Mouse (Mus musculus) erythroblast, adult 5-6 weeks (primary cell): ENCODE measurements around the gene Mark2. TPM values are rescaled to one million over a fixed set of nuclear protein-coding genes. Genes with fewer than 3 reads are reported as not detected.

Experiments
- ATAC-seq: replicated peaks from 2 replicates; pipeline ENCODE4 v1.8.0; 2016; ENCODE audit warnings: moderate number of reproducible peaks, mild to moderate bottlenecking, moderate TSS enrichment, inconsistent platforms; ENCODE audit not compliant: poor library complexity, low FRiP score, severe bottlenecking
- total RNA-seq, 2 experiments: library from RNA; stranded (forward) in 1 of 2; stranded (reverse) in 1 of 2; fragments of 150-400 nt in 1 of 2; fragments of 200-764, 138-1000 nt in 1 of 2; gene quantifications; 2 replicates each; pipeline versions ENCODE4 v1.2.3 to v1.2.4; 2015 to 2017; ENCODE audit warnings: low replicate concordance in 2 of 2

The Mark2 gene
- total RNA-seq, 2 experiments from 2014 or later, result 19.4 to 57.1 TPM

DNA sequence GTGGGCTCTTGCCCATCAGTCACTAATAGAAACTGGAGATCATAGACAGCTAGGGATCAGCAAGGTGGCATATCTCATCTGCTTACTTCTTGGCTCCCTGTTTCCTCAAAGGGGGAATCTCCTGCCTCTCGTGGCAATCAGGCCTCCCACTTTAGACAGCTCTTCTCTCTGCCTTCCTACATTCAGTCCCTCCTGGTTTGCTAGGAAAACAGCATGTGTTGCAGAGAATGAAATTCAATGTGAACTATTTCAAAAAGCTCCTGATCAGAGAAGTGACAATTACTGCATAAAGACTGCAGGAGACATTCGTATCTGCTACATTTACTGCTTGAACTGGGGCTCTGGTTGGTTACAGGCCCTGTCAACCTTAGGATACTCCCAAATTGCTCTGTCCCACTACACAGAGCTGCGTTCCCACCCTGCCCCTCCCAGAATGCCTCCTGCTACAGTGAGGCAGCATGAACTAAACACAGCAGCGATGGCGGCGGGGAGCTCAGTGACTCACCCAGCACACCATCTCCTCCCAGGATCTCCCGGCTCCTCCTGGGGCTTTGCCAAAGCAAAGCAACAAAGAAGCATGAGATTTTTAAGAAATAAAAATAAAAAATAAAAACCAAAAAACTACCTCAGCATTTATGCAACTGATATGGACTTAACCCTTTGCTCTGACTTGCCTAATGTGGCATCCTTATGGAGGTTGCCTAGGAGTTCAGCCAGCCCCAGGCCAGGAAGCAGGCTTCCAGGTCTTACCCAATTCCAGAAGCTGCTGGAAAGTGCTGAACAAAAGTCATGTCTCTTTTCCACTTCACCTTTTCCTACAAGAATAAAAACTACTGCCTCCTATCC is 39.8 kb downstream of the Mark2 start:
- no peak for ATAC-seq

DNA sequence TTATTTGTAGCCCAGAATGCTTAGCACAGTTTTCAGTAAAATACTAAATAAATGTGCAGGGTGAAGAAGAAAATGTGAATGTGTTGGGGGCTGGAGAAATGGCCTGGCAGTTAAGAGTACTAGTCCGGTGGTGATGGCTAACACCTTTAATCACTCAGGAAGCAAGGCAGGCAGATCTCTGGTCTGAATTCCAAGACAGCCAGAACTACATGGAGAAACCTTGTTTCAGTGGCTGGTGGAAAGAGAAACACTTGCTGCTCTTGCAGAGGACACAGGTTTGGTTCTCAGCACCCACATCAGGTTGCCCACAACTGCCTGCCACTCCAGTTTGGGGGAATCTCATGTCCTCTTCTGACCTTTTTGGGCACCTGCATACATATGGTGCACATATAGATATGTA is 41.6 kb downstream of the Mark2 start:
- ATAC-seq, result no peak

DNA sequence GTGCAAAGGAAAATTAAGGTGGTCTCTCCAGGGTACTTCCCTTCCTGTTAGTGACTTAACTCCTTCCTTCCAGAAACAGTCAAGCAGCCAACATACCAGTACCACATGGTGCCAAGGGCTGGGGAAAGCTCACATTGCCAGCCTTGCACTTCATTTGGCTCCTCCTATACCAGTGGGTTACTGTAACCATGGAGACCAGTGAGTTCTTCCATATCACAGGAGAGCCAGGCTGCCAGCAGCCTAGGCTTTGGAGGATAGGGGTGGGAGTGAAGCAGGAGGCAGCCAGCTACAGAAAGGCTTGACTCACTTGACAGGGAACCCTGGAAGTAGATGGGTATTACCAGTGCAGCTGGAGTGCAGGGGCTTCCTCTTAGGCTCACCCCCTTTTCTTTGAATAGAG is 42.6 kb downstream of the Mark2 start:
- no peak for ATAC-seq

DNA sequence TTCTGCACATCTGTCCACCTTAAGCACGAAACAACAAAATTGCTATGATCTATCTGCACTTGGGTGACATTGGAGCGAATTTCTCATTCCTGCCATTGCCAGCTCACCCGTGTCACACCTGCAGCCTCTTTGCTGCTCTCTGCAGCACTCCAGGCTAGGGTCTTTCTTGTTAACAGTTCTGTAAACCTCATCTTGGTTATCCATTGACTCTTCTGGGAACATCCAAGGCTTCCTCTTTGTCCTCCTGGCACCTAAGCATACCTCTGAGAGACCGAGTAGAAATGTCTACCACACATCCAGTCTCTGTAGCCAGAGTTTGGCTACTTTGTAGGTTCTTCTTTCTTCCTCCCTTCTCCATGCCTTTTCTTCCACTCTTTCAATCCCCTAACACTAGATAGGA is 45.7 kb downstream of the Mark2 start:
- no peak for ATAC-seq

DNA sequence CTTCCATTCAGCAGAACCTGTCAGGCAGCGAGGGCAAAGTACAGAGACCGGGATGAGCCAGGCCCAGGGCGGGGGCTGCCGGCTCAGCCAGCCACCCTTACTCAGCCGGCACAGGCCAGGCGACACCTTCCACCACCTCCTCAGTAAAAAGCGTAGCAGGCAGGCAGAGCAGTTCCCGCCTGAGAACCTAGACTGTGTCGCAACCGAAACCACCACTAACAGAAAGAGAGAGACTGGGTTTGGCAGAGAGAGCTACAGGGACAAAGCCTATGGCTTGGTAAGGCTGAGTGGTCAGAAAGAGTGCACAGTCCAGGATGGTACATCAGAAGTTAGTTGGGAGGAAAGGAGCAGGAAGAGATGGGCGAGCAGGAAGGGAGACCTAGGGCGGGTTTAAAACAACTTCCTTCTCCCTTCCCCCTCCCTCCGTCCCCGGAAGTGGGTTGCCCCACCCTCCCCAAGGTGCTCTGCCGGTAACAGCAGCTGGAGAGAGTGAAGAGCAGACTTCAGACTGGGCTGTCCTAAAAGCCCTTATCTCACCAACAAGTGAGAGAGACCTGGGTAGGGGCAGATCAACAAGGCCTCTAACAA is 46.5 kb downstream of the Mark2 start:
- peak; percentile 81 for ATAC-seq

DNA sequence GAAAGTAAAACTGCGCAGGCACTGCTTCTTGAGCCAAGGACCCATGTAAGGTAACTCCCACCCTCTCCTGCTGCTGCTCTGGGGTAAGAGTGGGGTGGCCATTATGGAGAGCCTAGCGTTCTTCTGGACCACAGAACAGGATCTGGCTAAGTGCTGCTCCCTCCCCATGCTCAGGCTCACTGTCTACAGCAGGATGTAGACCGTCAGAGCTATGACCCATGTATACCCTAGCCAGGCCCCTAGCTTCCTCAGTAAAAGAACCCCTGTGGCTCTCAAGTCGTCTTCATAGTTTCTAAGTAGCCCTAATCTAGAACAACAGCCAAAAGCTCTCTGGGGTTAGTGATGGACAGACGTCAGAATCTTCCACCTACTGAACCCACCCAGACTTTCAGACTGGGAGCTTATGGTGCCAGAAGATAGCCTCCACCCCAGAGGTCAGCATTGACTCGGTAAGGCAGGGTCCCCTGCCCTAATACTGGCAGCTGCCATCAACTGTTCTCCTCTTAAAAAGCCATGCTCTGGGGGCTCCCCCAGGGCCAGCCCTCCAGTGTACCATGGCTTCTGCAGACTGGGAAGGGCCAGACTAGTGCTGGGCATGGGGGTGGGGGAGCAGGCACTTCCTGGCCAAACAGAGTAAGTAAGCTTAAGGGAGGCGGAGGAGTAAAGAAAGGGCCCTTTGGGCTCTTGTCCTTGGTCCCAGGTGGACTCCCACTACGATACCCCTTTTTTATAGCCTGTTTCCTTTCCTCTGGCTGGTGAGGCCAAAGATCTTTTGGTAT is 47.4 kb downstream of the Mark2 start:
- ATAC-seq, result no peak

DNA sequence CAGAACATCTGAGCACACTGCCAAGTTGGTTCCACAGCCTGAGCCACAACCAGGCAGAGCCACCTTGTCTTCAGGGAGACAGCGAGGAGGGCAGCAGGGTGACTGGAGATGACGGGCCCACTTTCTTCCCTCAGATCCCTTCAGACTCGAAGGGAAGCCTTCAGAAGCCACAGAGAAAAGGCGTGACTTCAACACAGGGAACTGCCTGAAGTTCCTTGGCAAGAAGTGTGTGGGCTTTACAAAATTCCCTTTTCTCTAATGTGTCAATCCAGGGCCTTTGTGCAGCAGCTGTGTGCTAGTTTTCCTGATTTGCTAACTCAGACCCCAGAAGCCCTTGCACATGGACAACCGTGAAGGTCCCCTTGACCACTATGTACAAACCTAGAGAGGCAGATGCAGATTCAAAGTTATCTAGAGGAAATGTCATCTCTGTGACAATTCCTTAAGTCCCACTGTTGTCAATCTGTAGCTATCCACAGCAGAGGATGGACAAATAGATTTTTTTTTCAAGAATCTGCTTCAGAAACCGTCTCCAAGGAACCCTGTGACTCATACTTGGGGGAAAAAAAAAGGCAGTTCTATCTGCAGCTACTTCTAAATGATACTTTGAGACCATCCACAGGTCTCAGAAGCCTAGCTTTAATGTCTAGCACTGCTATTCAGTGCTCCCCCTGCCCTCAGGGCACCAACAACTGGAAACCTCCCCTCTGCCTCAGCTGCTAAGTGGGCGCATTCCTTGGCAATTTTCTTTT is 49.5 kb downstream of the Mark2 start:
- ATAC-seq, result no peak

DNA sequence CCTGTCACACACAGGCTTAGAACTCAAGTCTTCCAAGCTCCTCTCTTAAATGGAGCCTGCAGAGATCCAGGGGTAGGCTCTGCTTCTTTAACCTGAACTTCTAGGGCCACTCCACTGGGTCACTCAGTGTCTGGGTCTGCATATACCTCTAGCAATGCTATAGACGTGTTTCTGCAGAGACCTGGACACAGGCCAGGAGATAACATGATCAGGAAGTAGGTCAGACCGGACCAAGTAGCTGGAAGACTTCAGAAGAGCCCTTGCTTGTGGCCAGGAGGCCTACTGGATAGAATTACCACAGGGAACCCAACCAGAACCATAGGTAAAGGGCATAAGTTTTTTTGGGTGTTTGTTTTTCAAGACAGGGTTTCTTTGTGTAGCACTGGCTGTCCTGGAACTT is 51.9 kb downstream of the Mark2 start:
- ATAC-seq, result no peak

DNA sequence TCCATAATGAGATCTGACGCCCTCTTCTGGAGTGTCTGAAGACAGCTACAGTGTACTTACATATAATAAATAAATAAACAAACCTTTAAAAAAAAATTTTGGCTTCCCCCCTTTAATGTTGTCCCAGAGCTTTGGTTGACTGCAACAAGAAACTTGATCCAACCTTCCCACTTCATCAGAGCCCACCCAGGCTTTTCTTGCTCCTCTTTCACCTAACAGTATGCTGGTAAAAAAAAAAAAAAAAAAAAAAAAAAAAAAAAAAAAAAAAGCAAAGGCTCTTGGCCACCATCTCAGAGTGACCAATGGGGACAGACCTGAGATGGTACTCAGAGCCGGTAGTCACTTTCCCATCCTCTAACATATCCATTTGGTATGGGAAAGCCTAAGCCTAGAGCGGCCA is 53.4 kb downstream of the Mark2 start:
- ATAC-seq, result no peak

DNA sequence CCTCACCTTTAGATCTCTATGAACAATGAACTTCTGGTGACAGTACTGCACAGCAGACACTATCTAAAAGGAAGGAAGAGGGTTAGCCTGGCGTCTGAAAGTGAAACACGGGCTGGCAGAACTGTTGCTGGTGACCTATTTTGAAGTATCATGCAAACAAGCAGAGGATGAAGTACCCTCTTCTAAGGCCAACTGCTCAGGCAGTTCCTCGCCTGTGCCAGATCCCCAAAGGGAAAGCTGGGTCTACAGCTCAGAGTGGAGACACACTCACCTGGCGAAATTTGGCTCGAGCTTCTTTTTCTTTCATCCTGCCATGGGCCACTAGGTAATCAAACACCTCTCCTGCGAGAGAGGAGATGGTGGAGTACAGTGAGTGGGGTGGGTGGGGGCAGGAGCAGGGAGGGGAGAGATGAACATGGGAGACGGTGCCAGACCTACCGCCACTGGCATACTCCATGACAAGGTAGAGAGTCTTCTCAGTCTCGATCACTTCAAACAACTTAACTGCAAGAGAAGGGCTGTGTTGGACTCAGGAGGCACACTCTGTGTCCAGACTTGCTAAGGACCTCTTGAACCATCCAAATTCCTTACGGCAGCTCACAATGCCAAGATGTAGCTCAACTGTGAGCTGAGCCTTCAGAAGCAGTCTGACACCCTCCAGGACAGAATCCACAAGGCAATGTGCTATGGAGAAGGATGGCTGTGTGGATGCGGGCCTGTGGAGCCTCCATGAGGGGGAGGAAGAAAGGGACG is 54.9 kb downstream of the Mark2 start:
- no peak for ATAC-seq

DNA sequence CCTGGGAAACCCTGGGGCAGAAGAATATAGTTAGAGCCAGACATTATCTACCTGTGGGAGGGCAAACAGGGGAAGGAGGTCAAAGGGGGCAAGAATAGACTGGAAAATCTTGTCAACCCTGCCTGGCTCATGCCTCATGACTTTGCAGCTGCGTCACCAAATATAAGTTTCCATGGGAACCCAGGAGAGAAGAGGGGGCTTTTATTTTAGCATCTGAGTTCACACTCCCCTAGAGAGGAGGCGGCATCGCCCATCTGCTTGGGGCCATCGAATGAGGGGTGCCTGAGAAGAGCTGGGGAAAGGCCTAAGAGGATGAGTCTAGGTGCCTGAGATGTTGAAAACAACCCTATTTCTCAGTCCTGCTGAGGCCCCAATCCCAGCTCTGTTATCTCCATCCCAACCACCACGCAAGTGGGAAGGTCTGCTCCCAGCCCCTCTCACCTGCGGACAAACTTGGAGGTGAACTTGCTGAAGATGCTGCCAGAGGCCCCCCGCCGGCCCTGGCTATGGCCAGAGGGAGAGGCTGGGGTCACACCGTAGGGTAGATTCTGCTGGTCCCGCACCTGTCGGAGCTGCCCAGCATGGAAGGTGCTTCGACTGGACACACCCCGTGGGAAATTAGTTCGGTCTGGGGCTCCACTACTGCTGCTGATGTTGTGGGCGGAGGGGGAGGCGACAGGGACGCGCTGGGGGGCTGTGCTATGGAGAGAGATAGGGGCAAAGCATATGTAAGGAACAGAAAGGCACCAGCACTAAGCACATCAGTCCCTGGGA is 60.9 kb downstream of the Mark2 start:
- ATAC-seq, result no peak

DNA sequence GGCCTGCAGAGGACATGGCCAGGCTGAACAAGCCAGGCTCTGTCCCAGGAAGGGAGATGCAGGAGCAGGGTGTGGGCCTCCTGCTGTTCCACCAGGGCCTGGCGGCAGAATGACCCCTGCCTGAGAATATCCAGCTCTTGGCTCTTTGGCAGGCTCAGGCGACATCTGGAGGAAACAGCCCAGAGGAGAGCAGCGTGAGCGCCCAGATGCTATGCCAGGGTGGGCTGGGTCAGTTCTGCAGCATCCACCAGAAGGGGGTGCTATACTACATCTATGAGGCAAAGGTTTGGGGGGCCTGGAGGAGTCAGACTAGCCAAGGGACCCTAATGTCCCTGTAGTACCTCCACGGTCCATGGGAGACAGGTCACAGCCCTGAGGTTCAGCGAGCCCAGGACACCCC is 62.5 kb downstream of the Mark2 start:
- 0 out of 2 replicates have a peak, but pooled peaks have one; percentile 28 for ATAC-seq

DNA sequence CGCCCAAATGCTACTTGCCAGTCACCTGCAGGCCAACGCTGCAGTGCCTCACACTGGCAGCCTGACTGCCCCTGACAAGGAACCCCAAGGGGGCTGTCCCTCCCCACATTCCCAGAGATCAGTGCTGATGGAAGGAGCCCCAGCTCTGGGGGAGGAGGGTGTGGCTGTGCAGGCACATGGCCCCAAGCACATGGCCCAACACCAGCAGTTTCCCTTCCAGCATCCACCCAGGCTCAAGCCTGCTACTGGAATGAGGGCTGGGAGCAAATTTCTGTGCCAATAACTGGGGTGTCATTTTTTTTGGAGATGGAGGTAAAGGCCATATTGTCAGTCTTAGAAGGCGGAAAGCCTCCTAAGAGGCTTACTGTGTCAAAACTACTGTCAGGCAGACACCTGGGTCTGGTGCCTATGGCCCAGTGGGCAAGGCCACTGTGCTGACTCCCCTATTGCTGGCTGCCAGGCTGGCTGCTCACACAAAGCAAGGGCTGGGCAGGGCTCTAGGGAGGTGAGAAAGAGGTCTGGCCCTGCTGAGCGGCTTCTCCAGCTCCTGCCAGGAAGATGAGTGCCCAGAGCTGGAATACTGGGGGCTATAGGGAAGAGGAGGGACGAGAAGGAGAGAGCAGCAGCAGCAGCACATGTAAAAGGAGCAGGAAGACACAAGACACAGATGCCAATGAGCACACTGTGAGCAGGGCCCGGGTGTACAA is 63.3 kb downstream of the Mark2 start:
- ATAC-seq, result no peak

DNA sequence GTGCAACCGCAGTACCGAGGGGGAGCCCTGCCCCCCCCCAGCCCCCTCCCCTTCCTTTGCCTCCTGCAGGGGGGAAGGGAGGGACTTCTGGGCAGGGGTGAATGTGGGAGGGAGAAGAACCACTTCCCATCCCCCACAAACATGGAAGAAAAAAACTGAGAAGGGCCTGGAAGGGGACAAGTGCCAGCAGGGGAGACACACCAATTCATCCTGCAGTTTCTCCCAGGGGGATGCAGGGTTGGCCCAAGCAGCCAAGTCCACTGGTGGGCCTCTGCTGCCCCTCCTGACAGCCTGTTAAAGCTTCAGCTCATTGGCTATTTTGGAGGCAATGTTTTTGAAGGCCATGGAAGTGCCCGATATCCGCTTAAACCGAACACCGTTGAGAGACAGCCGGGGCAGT is 64.9 kb downstream of the Mark2 start:
- no peak for ATAC-seq

DNA sequence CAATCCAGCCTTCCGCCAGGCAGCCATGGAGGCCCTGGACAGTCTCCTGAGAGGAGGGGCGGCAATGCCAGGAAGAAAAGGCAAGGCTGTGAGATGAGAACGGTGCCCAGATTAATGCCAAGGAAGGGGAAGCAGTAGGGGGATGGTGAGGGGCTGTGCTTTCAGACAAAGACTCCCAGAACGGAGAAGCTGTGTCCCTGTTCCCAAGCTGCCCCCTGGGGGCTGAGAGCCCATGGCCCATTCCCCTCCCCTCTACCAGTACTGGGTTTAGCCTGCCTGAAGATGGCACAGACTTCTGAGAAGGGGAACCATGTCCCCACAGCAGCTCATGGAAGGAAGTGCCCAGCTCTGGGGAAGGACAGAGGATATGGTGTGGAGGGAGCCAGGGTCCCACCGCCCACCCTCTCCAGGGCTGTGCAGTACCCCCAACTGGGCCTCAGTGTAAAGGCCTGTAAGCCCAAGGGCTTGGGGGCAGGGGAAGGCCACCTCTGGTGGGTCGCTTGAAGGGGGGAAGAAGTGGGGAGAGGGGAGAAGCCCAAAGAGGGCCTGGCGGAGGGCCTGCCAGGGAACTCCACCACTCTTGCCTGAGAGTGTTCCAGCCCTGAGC is 65.5 kb downstream of the Mark2 start:
- no peak for ATAC-seq

DNA sequence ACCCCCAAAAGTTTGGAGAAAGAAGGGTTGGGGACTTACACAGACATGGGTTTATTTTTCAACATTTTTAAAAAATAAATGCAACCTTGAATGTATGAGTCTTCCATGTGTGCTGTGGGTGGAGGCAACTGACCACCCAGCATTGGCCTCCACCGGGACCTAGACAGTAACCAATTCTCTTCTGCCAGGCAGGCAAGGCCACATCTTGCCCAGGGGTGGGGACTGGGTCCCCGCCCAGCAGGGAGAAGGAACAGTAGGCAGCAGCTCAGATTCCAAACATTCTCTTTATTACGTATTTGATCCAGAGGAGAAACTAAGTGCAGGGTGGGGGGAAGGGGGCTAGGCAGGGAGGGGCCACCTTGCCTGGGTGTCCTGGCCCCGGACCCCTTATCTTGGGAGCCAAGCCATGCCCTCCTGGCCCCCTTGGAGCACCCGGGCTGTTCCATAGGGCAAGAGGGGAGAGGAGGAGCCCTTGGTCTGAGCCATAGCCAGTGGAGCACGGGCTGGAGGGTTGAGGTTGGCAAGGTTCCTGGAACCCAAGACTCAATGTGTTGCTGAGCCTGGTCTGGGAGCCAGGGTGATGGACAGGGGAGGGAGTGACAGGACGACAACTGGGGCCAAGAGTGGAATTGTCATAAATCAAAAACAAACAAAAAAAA is 66.4 kb downstream of the Mark2 start:
- no peak for ATAC-seq

DNA sequence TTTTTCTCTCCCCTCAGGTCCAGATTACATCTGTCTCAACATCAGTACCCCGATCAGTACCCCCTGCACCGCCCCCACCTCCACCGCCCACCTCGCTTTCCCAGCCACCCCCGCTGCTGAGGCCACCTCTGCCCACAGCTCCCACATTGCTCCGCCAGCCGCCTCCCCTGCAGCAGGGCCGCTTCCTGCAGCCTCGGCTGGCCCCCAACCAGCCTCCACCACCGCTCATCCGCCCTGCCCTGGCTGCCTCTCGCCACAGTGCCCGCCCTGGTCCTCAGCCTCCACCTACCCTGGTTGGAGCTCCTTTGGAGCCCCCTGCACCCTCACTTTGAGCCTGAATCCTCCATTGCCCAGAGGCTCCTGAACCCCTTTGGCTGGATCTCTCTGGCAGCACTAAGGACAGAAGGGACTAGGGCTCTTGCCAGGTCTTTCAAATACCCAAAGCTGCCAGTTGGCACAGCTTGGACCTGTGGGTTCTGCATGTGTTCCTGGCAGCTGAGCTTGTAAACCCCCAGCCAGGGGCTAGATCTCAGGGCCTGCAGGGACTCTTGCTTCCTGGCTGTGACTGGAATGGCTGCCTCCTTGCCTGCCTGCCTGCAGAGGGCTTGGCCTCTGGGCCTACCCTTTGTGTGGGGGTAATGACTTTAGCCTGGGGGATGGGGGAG is 67.2 kb downstream of the Mark2 start:
- ATAC-seq, result no peak
